Mouse (Mus musculus) liver, embryonic 12.5 days (tissue): Measurements from ENCODE around the gene Atf4. TPM values are rescaled to one million over a fixed set of nuclear protein-coding genes. Genes with fewer than 3 reads are reported as not detected.

Source experiments
- ATAC-seq: fragments of 200-750 bp; cut with Nextera tagmentation; 2 replicates; pipeline ENCODE4 v1.8.0; 2017; ENCODE audit warnings: moderate number of reproducible peaks, mild to moderate bottlenecking, moderate library complexity
- H3K27ac ChIP-seq: fragments of 300-500 bp; sonication (generic); 2 replicates; pipeline ENCODE4 v1.5.1; 2016; ENCODE audit warnings: mild to moderate bottlenecking
- H3K27me3 ChIP-seq: fragments of 300-500 bp; sonication (generic); replicated peaks from 2 replicates; pipeline ENCODE4 v1.6.1; 2016; ENCODE audit warnings: mild to moderate bottlenecking, moderate library complexity
- H3K36me3 ChIP-seq: fragments of 300-500 bp; sonication (generic); 2 replicates; pipeline ENCODE4 v1.6.1; 2016; ENCODE audit warnings: mild to moderate bottlenecking, moderate library complexity
- H3K4me1 ChIP-seq: fragments of 300-500 bp; sonication (generic); 2 replicates; pipeline ENCODE4 v1.6.1; 2016
- H3K4me2 ChIP-seq: fragments of 300-500 bp; sonication (generic); 2 replicates; pipeline ENCODE4 v1.6.1; 2016; ENCODE audit warnings: mild to moderate bottlenecking, moderate library complexity
- H3K4me3 ChIP-seq: fragments of 300-500 bp; sonication (generic); 2 replicates; pipeline ENCODE4 v1.5.1; 2016; ENCODE audit warnings: mild to moderate bottlenecking, moderate library complexity
- H3K9ac ChIP-seq: fragments of 300-500 bp; sonication (generic); 2 replicates; pipeline ENCODE4 v1.6.1; 2016; ENCODE audit warnings: mild to moderate bottlenecking, moderate library complexity
- H3K9me3 ChIP-seq: fragments of 300-500 bp; sonication (generic); replicated peaks from 2 replicates; pipeline ENCODE4 v1.6.1; 2016; ENCODE audit warnings: mild to moderate bottlenecking, moderate library complexity
- WGBS: fragments of 180-500 bp; shearing (Covaris S2); methylation state at CpG from one replicate; pipeline ENCODE4 v1.1.7; 2016; ENCODE audit not compliant: insufficient replicate concordance; 5-methylcytosine and 5-hydroxymethylcytosine counted together
- polyA plus RNA-seq: library from polyadenylated mRNA; unstranded; fragments of >200 nt; fragmentation: Nextera tagmentation; extraction: Ambion mirVana; gene quantifications from 2 replicates; pipeline ENCODE4 v1.2.1, GENCODE M21; 2016

Gene Atf4
- polyA plus RNA-seq, 1 experiment from 2014 or later, result 141 TPM

DNA sequence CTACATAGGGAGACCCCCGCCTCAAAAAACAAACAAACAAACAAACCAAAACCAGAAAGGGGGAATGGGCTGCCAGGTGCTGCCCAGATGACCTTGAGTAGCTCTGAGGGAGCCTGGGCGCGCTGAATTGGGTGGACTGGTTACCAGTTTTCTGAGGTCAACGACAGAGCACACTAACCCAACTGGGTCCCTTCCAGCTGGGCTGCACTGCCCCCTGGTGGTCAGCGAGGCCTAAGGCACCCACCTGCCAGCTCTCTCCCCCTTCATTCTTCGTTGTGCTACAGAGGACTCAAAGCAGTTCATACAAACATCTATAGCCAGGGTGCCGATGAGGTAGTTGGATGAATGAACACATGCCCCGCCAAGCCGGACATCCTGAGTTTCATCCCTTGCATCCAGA is 29.8 kb upstream of the Atf4 start:
- peak; percentile 69; the same call in 1 of the 2 replicates for ATAC-seq
- WGBS, result 11% methylated on average over 9 of the region's 9 CpGs
- no peaks in the 10 kb centered on the region for H3K9me3 ChIP-seq
- H3K36me3 ChIP-seq, result no peaks in the 10 kb centered on the region
- no peak overlapping the region for H3K4me2 ChIP-seq
- no peak overlapping the region for H3K4me3 ChIP-seq
- no peak overlapping the region for H3K9ac ChIP-seq
- no peaks in the 10 kb centered on the region for H3K27me3 ChIP-seq
- peaks cover 8% of the 10 kb centered on the region; the same call in 1 of the 2 replicates for H3K4me1 ChIP-seq
- no peak overlapping the region for H3K27ac ChIP-seq

DNA sequence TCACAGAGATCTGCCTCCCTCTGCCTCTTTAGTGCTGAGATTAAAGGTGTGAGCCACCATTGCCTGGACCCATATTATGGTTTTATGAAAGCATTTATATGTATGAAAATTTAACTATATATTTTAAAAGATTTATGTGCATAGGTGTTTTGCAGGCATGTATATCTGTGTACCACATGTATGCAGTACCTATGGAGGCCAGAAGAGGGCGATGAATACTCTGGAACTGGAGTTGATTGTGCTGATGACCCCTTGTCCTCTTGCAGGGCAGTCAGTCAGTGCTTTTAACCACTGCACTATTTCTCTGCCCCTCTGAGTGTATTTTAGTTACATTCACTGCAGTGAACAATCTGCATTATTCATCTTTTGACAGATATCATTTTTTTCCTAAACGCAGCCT is 29.2 kb upstream of the Atf4 start:
- Histone ChIP-seq H3K36me3 (no peaks in the 10 kb centered on the region), H3K4me3 (no peak overlapping the region), H3K4me2 (no peak overlapping the region), H3K27ac (no peak overlapping the region), H3K9me3 (no peaks in the 10 kb centered on the region), H3K27me3 (no peaks in the 10 kb centered on the region), H3K4me1 (peaks cover 8% of the 10 kb centered on the region; the same call in 1 of the 2 replicates), H3K9ac (no peak overlapping the region)
- WGBS, result 47% methylated on average over 2 of the region's 2 CpGs
- ATAC-seq, result 0 out of 2 replicates have a peak, but pooled peaks have one; percentile 22

DNA sequence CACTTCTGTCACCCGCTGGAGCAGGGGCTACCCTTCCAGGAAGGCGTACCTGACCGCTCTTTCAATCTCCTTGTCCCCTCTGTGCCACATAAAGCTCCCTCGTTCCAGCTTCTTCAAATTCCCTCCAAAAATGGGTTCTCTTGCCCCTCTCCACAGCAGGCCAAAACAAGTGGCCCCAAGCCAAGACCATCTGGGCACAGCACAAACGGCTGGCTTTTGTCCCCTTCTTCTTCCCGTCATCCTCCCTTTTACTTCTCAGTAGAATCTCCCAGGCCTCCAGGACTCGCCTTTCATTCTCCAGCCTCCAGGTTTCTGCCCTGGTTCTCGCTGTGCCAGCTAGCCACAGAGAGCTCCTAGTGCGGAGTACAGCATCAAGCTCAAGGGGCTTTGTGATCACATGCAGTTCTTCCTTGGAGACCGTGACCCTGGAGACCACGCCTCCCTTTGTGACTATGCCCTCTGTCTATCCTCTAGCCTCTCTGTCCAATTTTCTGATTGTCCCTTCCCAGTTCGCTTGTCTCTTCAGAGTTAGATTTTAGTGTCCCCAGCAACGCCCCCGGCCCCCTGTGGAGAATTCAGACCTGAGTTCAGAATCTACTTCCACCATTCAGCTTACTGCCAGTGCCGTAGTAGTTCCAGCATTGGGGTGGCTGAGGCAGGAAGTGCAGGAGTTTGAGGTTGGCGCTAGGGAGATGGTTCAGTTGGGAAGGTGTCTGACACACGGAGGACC is 26.7 kb upstream of the Atf4 start:
- ATAC-seq, result no peak
- no peaks in the 10 kb centered on the region for H3K36me3 ChIP-seq
- no peak overlapping the region for H3K4me2 ChIP-seq
- H3K9me3 ChIP-seq, result no peaks in the 10 kb centered on the region
- peaks cover 23% of the 10 kb centered on the region for H3K4me1 ChIP-seq
- H3K4me3 ChIP-seq, result no peak overlapping the region
- WGBS, result 72% methylated on average over 17 of the region's 17 CpGs
- no peak overlapping the region for H3K9ac ChIP-seq
- H3K27me3 ChIP-seq, result no peaks in the 10 kb centered on the region
- no peak overlapping the region for H3K27ac ChIP-seq

- peaks cover 45% of the 10 kb centered on the region for H3K4me1 ChIP-seq
- no peak overlapping the region for H3K4me2 ChIP-seq
- ATAC-seq, result no peak
- H3K27ac ChIP-seq, result peak overlapping the region; percentile 31; the same call in 1 of the 2 replicates
- WGBS, result 70% methylated on average over 2 of the region's 2 CpGs
- H3K36me3 ChIP-seq, result peaks cover 22% of the 10 kb centered on the region
- no peaks in the 10 kb centered on the region for H3K9me3 ChIP-seq
- no peak overlapping the region for H3K9ac ChIP-seq
- no peak overlapping the region for H3K4me3 ChIP-seq
- H3K27me3 ChIP-seq, result no peaks in the 10 kb centered on the region
Measured at GRCm38 (mm10) chr15:80232331-80232730, 22.7 kb upstream of the Atf4 start.

DNA sequence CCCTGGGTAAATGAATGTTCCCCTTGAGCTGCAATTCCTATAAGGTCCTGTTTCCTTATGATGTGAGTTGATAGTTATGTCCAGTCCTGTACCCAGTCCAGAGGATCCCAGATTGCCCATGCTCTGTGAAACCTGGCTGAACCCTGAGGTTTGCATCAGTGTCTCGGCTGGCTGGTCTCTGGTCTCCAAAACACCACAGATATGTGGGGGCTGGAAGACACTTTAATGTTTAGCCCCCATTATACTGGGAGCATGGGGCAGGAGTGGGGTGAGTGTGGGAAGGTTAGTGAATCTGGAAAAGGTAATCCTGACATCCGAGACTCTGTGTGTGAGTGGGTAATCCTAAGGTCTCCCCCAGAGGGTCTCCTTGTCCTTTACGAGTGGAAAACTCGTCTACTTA is 21.9 kb upstream of the Atf4 start:
- Histone ChIP-seq H3K9ac (peak overlapping the region; percentile 58), H3K4me3 (no peak overlapping the region)
- no peak for ATAC-seq

DNA sequence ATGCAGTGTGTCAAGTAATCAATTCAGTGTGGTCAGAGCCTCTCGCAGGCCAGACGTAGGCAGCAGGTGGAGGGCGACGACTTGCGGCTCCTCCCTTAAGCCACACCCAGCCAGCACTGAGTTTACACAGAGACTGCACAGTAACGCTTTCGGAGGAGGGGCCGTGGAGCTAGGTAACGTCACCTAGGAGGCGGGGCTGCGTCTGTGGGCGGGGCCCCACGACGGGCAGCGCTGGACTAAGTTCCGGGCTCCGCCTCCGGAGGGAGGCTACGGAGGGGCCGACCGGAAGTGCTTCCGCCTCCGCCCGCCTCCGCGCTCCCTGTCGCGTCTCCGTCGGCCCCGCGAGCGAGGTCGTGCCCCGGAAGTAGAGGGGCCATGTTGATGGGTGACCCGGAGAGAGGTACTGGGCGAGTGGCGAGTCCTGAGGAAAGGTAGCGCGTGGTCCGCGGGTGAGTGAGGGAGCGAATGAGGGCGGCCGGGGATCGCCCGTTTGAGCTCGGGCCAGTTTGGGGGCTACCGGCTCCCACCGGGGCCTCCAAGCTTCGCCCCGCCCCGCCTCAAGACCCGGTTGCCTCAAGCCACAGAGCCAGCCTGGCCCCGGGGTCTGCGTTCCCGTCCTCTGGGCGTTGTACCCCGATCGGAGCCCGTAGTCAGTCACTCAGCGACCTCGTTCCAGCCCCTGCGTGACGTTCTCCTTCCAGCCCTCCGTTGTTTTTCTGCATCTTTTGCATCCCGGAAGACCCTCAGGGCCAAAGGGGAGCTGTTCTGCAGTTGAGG is 21.1 kb upstream of the Atf4 start, which contains the start of gene Mief1:
Gene Mief1 (plus strand): TSS at position 286 of the 777 bp plus-strand sequence.
- peak within 1 kb of the TSS; percentile 93 for H3K9ac ChIP-seq
- under 1% methylated on average over 67 of the region's 67 CpGs for WGBS
- H3K4me3 ChIP-seq, result peak within 1 kb of the TSS; percentile 97
- H3K9me3 ChIP-seq, result no peaks in the 10 kb centered on the region
- ATAC-seq, result peak; percentile 98
- peaks cover 38% of the 10 kb centered on the region for H3K36me3 ChIP-seq
- H3K27ac ChIP-seq, result peak within 1 kb of the TSS; percentile 87
- no peaks in the 10 kb centered on the region for H3K27me3 ChIP-seq
- H3K4me1 ChIP-seq, result peaks cover 47% of the 10 kb centered on the region
- peak within 1 kb of the TSS; percentile 96 for H3K4me2 ChIP-seq

More for the DNA sequence above, 21.9 kb upstream of the Atf4 start:
- H3K9me3 ChIP-seq, result no peaks in the 10 kb centered on the region
- H3K4me2 ChIP-seq, result peak overlapping the region; percentile 61
- peaks cover 47% of the 10 kb centered on the region for H3K4me1 ChIP-seq
- 63% methylated on average over 4 of the region's 4 CpGs for WGBS
- H3K36me3 ChIP-seq, result peaks cover 29% of the 10 kb centered on the region
- peak overlapping the region; percentile 87 for H3K27ac ChIP-seq
- no peaks in the 10 kb centered on the region for H3K27me3 ChIP-seq

GRCm38 (mm10) chr15:80235535-80235934 is 19.4 kb upstream of the Atf4 start, which contains the start of gene AC140267.1:
AC140267.1 (plus strand) TSS chr15:80235835.
- Histone ChIP-seq H3K36me3 (peaks cover 48% of the 10 kb centered on the region), H3K4me1 (peaks cover 47% of the 10 kb centered on the region), H3K4me2 (peak within 1 kb of the TSS; percentile 96), H3K27ac (peak within 1 kb of the TSS; percentile 86), H3K9me3 (no peaks in the 10 kb centered on the region), H3K9ac (peak within 1 kb of the TSS; percentile 93), H3K4me3 (peak within 1 kb of the TSS; percentile 97), H3K27me3 (no peaks in the 10 kb centered on the region)
- no peak for ATAC-seq
- 88% methylated on average over 9 of the region's 9 CpGs for WGBS

GRCm38 (mm10) chr15:80248135-80248534 is 6.8 kb upstream of the Atf4 start:
- Histone ChIP-seq H3K27me3 (no peaks in the 10 kb centered on the region), H3K4me1 (peaks cover 55% of the 10 kb centered on the region), H3K4me3 (no peak overlapping the region), H3K36me3 (peaks cover 93% of the 10 kb centered on the region), H3K9me3 (no peaks in the 10 kb centered on the region), H3K27ac (peak overlapping the region; percentile 97), H3K9ac (no peak overlapping the region), H3K4me2 (no peak overlapping the region)
- 92% methylated on average over 12 of the region's 12 CpGs for WGBS
- no peak for ATAC-seq

DNA sequence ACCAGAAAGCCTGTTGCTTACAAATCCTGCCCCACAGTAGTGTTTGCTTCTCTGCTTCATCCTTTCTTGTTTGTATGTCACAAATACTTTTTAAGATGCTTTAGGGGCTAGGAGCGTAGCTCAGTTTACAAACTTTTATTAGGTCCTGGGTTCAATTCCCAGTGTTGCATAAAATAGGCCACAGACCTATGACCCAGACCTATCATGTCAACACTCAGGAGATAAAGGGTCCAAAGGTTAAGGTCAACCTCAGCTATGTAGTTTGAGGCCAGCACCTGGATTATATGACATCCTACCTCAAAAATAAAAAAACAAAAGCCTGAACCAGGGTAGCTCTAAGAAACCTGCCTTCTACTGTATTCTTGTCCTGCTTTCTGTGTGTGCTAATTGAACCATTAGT is 6.4 kb upstream of the Atf4 start:
- Histone ChIP-seq H3K4me2 (no peak overlapping the region), H3K9me3 (no peaks in the 10 kb centered on the region), H3K4me1 (peaks cover 60% of the 10 kb centered on the region), H3K27ac (peak overlapping the region; percentile 97), H3K4me3 (no peak overlapping the region), H3K27me3 (no peaks in the 10 kb centered on the region), H3K9ac (no peak overlapping the region), H3K36me3 (peaks cover 93% of the 10 kb centered on the region)
- no peak for ATAC-seq
- 86% methylated on average over 1 of the region's 1 CpGs for WGBS

GRCm38 (mm10) chr15:80249672-80250071 is 5.3 kb upstream of the Atf4 start:
- H3K4me1 ChIP-seq, result peaks cover 70% of the 10 kb centered on the region
- H3K9ac ChIP-seq, result peak overlapping the region; percentile 66
- H3K4me2 ChIP-seq, result peak overlapping the region; percentile 71

DNA sequence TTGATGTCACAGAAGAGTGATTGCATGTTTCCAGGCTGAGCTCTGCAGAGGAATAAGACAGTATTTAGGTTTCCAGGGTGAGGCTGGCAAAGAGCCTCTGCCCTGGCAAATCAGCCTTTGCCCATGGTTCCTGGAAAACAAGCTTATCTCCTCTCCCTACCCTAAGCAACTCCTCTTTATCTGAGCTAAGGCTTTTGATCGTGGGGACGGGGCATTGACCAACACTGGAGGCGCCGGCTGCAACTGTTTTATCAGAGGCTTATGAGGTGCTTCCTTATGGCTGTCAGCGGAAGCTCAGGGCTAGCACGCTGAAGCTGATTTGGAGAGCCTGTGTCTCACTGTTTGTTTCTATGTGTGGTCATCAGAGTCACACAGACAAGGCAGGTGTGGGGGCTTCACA is 4.4 kb upstream of the Atf4 start:
- peak overlapping the region; percentile 66 for H3K9ac ChIP-seq
- no peaks in the 10 kb centered on the region for H3K27me3 ChIP-seq
- ATAC-seq, result peak; percentile 67
- peaks cover 77% of the 10 kb centered on the region for H3K36me3 ChIP-seq
- H3K4me2 ChIP-seq, result peak overlapping the region; percentile 71
- peak overlapping the region; percentile 97 for H3K27ac ChIP-seq
- H3K4me1 ChIP-seq, result peaks cover 70% of the 10 kb centered on the region
- no peaks in the 10 kb centered on the region for H3K9me3 ChIP-seq
- 13% methylated on average over 6 of the region's 6 CpGs for WGBS
- H3K4me3 ChIP-seq, result peak overlapping the region; percentile 42

More at GRCm38 (mm10) chr15:80249672-80250071, 5.3 kb upstream of the Atf4 start:
- ATAC-seq, result no peak
- 87% methylated on average over 10 of the region's 10 CpGs for WGBS
- Histone ChIP-seq H3K4me3 (no peak overlapping the region), H3K9me3 (no peaks in the 10 kb centered on the region), H3K27me3 (no peaks in the 10 kb centered on the region), H3K27ac (peak overlapping the region; percentile 97), H3K36me3 (peaks cover 84% of the 10 kb centered on the region)

GRCm38 (mm10) chr15:80253530-80253929 is 1.5 kb upstream of the Atf4 start:
- Histone ChIP-seq H3K4me1 (peaks cover 83% of the 10 kb centered on the region), H3K36me3 (peaks cover 75% of the 10 kb centered on the region), H3K4me3 (no peak overlapping the region), H3K9me3 (no peaks in the 10 kb centered on the region), H3K27ac (peak overlapping the region; percentile 99), H3K27me3 (no peaks in the 10 kb centered on the region), H3K9ac (peak overlapping the region; percentile 100), H3K4me2 (peak overlapping the region; percentile 85)
- no peak for ATAC-seq
- 63% methylated on average over 2 of the region's 2 CpGs for WGBS
